Comparison of ENCODE assay signal across 8 mouse cellular contexts in the genomic region with DNA sequence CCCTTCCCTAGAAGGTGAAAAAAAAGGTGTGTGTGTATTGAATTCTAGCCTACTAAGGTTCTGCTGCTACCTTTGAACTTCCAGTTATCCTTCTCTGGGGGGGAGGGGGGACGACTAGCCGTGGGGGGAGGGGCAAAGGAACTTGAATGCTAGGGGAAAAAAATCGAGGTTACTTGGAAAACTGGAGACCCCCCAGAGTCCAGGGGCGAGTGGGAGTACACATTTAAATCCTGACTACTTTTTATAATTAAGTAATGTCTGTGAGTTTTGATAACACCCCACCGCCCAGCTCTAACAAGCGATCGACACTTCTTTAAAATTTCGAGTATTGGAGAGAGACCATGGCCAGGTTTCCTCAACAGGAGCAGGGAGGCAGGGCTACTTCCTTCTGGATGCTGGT. TPM values are rescaled to one million over a fixed set of nuclear protein-coding genes. Genes with fewer than 3 reads are reported as not detected.
DNase-seq lines count a peak whose midpoint lies in the region; ATAC-seq and TF ChIP-seq lines count a peak whose summit lies in the region.

No protein-coding gene starts in this region.

- TF ChIP-seq CTCF in hindbrain, postnatal 0 days (IDR thresholded peaks at IDR 0.05; ENCODE audit: low read depth) = no peak

- no peak for ATAC-seq in heart, embryonic 15.5 days (replicated peaks; ENCODE audit: insufficient number of reproducible peaks, insufficient read depth, low FRiP score, low read depth)
- ATAC-seq in embryonic facial prominence, embryonic 11.5 days (replicated peaks; ENCODE audit: insufficient number of reproducible peaks, low FRiP score, low TSS enrichment, low read depth) = no peak
- ATAC-seq in hindbrain, postnatal 0 days = no peak
- ATAC-seq in midbrain, embryonic 16.5 days = no peak
- no peak for ATAC-seq in megakaryocyte, adult 5-6 weeks (ENCODE audit: poor library complexity, severe bottlenecking)

- H3K9ac ChIP-seq in heart, embryonic 15.5 days = peak overlapping the region; percentile 93
- H3K9ac ChIP-seq in embryonic facial prominence, embryonic 11.5 days (replicated peaks; ENCODE audit: low read length) = peak overlapping the region; percentile 89
- H3K9ac ChIP-seq in hindbrain, postnatal 0 days (replicated peaks; ENCODE audit: low read length) = no peak overlapping the region
- no peak overlapping the region for H3K9ac ChIP-seq in midbrain, embryonic 16.5 days (ENCODE audit: low read depth, low read length)

- no peak for DNase-seq in heart, postnatal 25 days (ENCODE audit: low spot score)
- DNase-seq in embryonic facial prominence, embryonic 11.5 days (ENCODE audit: low spot score) = no peak
- no peak for DNase-seq in hindbrain, postnatal 0 days (ENCODE audit: low spot score)
- no peak for DNase-seq in gastrocnemius, postnatal 25 days
- no peak for DNase-seq in urinary bladder, adult 2 months (ENCODE audit: low spot score)

- H3K27me3 ChIP-seq in heart, embryonic 15.5 days = no peaks in the 10 kb centered on the region
- H3K27me3 ChIP-seq in embryonic facial prominence, embryonic 11.5 days (ENCODE audit: control insufficient read depth, insufficient read depth, low read length) = no peaks in the 10 kb centered on the region
- H3K27me3 ChIP-seq in hindbrain, postnatal 0 days (ENCODE audit: insufficient read depth, low read length) = peaks cover 6% of the 10 kb centered on the region; the same call in 1 of the 2 replicates
- peaks cover 15% of the 10 kb centered on the region for H3K27me3 ChIP-seq in midbrain, embryonic 16.5 days (ENCODE audit: control insufficient read depth, insufficient read depth, low read depth, low read length)

- H3K4me2 ChIP-seq in heart, embryonic 15.5 days = peak overlapping the region; percentile 84
- H3K4me2 ChIP-seq in embryonic facial prominence, embryonic 11.5 days (ENCODE audit: low read depth, low read length) = peak overlapping the region; percentile 86
- H3K4me2 ChIP-seq in hindbrain, postnatal 0 days (ENCODE audit: low read depth, low read length) = peak overlapping the region; percentile 96
- H3K4me2 ChIP-seq in midbrain, embryonic 16.5 days (ENCODE audit: low read length) = peak overlapping the region; percentile 74

- no peaks in the 10 kb centered on the region for H3K9me3 ChIP-seq in heart, embryonic 15.5 days (replicated peaks)
- no peaks in the 10 kb centered on the region for H3K9me3 ChIP-seq in embryonic facial prominence, embryonic 11.5 days (replicated peaks; ENCODE audit: control insufficient read depth, low read length)
- H3K9me3 ChIP-seq in hindbrain, postnatal 0 days (ENCODE audit: low read length) = no peaks in the 10 kb centered on the region
- no peaks in the 10 kb centered on the region for H3K9me3 ChIP-seq in midbrain, embryonic 16.5 days (replicated peaks; ENCODE audit: control insufficient read depth, low read length, poor library complexity, severe bottlenecking)

- H3K27ac ChIP-seq in heart, embryonic 15.5 days = peak overlapping the region; percentile 93
- H3K27ac ChIP-seq in embryonic facial prominence, embryonic 11.5 days (replicated peaks; ENCODE audit: low read depth, low read length) = peak overlapping the region; percentile 80; the same call in 1 of the 2 replicates
- no peak overlapping the region for H3K27ac ChIP-seq in hindbrain, postnatal 0 days
- no peak overlapping the region for H3K27ac ChIP-seq in midbrain, embryonic 16.5 days (ENCODE audit: low read length)

- peaks cover 52% of the 10 kb centered on the region for H3K4me1 ChIP-seq in heart, embryonic 15.5 days (replicated peaks)
- H3K4me1 ChIP-seq in embryonic facial prominence, embryonic 11.5 days (ENCODE audit: control insufficient read depth, insufficient read depth, low read length) = peaks cover 16% of the 10 kb centered on the region
- H3K4me1 ChIP-seq in hindbrain, postnatal 0 days (ENCODE audit: insufficient read depth, low read length) = peaks cover 4% of the 10 kb centered on the region; the same call in 1 of the 2 replicates
- peaks cover 22% of the 10 kb centered on the region for H3K4me1 ChIP-seq in midbrain, embryonic 16.5 days (ENCODE audit: control insufficient read depth, insufficient read depth, low read length)

- 7% methylated on average over 8 of the region's 8 CpGs for WGBS in heart, embryonic 15.5 days
- WGBS in embryonic facial prominence, embryonic 11.5 days = 3% methylated on average over 8 of the region's 8 CpGs
- 10% methylated on average over 8 of the region's 8 CpGs for whole genome bisulfite sequencing in hindbrain, postnatal 0 days
- 3% methylated on average over 8 of the region's 8 CpGs for WGBS in midbrain, embryonic 16.5 days

- H3K36me3 ChIP-seq in heart, embryonic 15.5 days = peaks cover 15% of the 10 kb centered on the region
- peaks cover 8% of the 10 kb centered on the region for H3K36me3 ChIP-seq in embryonic facial prominence, embryonic 11.5 days (replicated peaks; ENCODE audit: control insufficient read depth, insufficient read depth, low read depth, low read length)
- no peaks in the 10 kb centered on the region for H3K36me3 ChIP-seq in hindbrain, postnatal 0 days (ENCODE audit: insufficient read depth, low read length)
- H3K36me3 ChIP-seq in midbrain, embryonic 16.5 days (ENCODE audit: control insufficient read depth, insufficient read depth, low read length) = no peaks in the 10 kb centered on the region

- intact Hi-C loops in heart, postnatal 25 days (cut with DNase I) = loop anchor here (10.0 kb wide), 1 partner anchor 350 kb away; no protein-coding TSS in a partner anchor

- H3K4me3 ChIP-seq in heart, embryonic 15.5 days = peak overlapping the region; percentile 81
- peak overlapping the region; percentile 98 for H3K4me3 ChIP-seq in embryonic facial prominence, embryonic 11.5 days (ENCODE audit: low read depth, low read length)
- peak overlapping the region; percentile 57 for H3K4me3 ChIP-seq in hindbrain, postnatal 0 days (ENCODE audit: low read length)
- H3K4me3 ChIP-seq in midbrain, embryonic 16.5 days (ENCODE audit: low read depth, low read length) = peak overlapping the region; percentile 49

RNA-seq across cellular contexts. Expression of gene Ajuba, which starts 2.3 kb away (rescaled TPM):
- polyA plus RNA-seq in heart, embryonic 15.5 days (2015; fragmentation: Nextera tagmentation; extraction: Ambion mirVana) = 23.1 and 35.5 TPM in 2 replicates
- 1 to 10 TPM; 6.0 to 6.5 TPM for total RNA-seq in heart, postnatal 25 days (2021)
- polyA plus RNA-seq in embryonic facial prominence, embryonic 11.5 days (2014; fragmentation: Nextera tagmentation; extraction: Ambion mirVana) = 28.4 and 31.5 TPM in 2 replicates
- total RNA-seq in hindbrain, postnatal 0 days (2014; rRNA removed) = 9.8 and 11.2 TPM in 2 replicates
- polyA plus RNA-seq in hindbrain, postnatal 0 days (2015; fragmentation: Nextera tagmentation; extraction: Ambion mirVana) = 5.7 and 6.1 TPM in 2 replicates
- 4.6 and 5.5 TPM in 2 replicates for polyA plus RNA-seq in midbrain, embryonic 16.5 days (2015; fragmentation: Nextera tagmentation; extraction: Ambion mirVana)
- total RNA-seq in gastrocnemius, postnatal 25 days (2021) = 1 to 10 TPM; 2.3 to 2.6 TPM
- polyA plus RNA-seq in urinary bladder, adult 2 months (2012; rRNA removed) = 38.5 and 43.1 TPM in 2 replicates
- 0.11 and 0.54 TPM in 2 replicates for total RNA-seq in megakaryocyte, adult 5-6 weeks (2015)
- 0.57 and 0.73 TPM in 2 replicates for total RNA-seq in megakaryocyte, adult 5-6 weeks (2017)

RNA-seq across cellular contexts. Expression of gene Haus4, which starts 20.6 kb away (rescaled TPM):
- 34.0 and 39.8 TPM in 2 replicates for polyA plus RNA-seq in heart, embryonic 15.5 days (2015; fragmentation: Nextera tagmentation; extraction: Ambion mirVana)
- 1 to 10 TPM; 3.2 to 3.6 TPM for total RNA-seq in heart, postnatal 25 days (2021)
- 43.4 and 50.2 TPM in 2 replicates for polyA plus RNA-seq in embryonic facial prominence, embryonic 11.5 days (2014; fragmentation: Nextera tagmentation; extraction: Ambion mirVana)
- 19.1 and 28.9 TPM in 2 replicates for total RNA-seq in hindbrain, postnatal 0 days (2014; rRNA removed)
- polyA plus RNA-seq in hindbrain, postnatal 0 days (2015; fragmentation: Nextera tagmentation; extraction: Ambion mirVana) = 21.2 and 23.8 TPM in 2 replicates
- polyA plus RNA-seq in midbrain, embryonic 16.5 days (2015; fragmentation: Nextera tagmentation; extraction: Ambion mirVana) = 12.9 and 13.1 TPM in 2 replicates
- total RNA-seq in gastrocnemius, postnatal 25 days (2021) = 1 to 10 TPM; 2.8 to 3.8 TPM
- 14.1 and 14.2 TPM in 2 replicates for polyA plus RNA-seq in urinary bladder, adult 2 months (2012; rRNA removed)
- 43.9 and 48.7 TPM in 2 replicates for total RNA-seq in megakaryocyte, adult 5-6 weeks (2015)
- total RNA-seq in megakaryocyte, adult 5-6 weeks (2017) = 50.6 and 51.6 TPM in 2 replicates

RNA-seq across cellular contexts. Expression of gene 4931414P19Rik, which starts 30.8 kb away (rescaled TPM):
- polyA plus RNA-seq in heart, embryonic 15.5 days (2015; fragmentation: Nextera tagmentation; extraction: Ambion mirVana) = 4.8 and 5.0 TPM in 2 replicates
- total RNA-seq in heart, postnatal 25 days (2021) = 1 to 10 TPM; 3.7 to 4.0 TPM
- polyA plus RNA-seq in embryonic facial prominence, embryonic 11.5 days (2014; fragmentation: Nextera tagmentation; extraction: Ambion mirVana) = 5.1 and 7.7 TPM in 2 replicates
- total RNA-seq in hindbrain, postnatal 0 days (2014; rRNA removed) = 4.8 and 6.8 TPM in 2 replicates
- 2.5 and 3.9 TPM in 2 replicates for polyA plus RNA-seq in hindbrain, postnatal 0 days (2015; fragmentation: Nextera tagmentation; extraction: Ambion mirVana)
- 5.2 and 5.6 TPM in 2 replicates for polyA plus RNA-seq in midbrain, embryonic 16.5 days (2015; fragmentation: Nextera tagmentation; extraction: Ambion mirVana)
- 1 to 10 TPM; 2.9 to 3.4 TPM for total RNA-seq in gastrocnemius, postnatal 25 days (2021)
- polyA plus RNA-seq in urinary bladder, adult 2 months (2012; rRNA removed) = 9.0 and 9.4 TPM in 2 replicates
- total RNA-seq in megakaryocyte, adult 5-6 weeks (2015) = 4.3 and 4.8 TPM in 2 replicates
- total RNA-seq in megakaryocyte, adult 5-6 weeks (2017) = 4.1 and 4.9 TPM in 2 replicates

RNA-seq across cellular contexts. Expression of gene Psmb5, which starts 42.8 kb away (rescaled TPM):
- 294 and 335 TPM in 2 replicates for polyA plus RNA-seq in heart, embryonic 15.5 days (2015; fragmentation: Nextera tagmentation; extraction: Ambion mirVana)
- total RNA-seq in heart, postnatal 25 days (2021) = 100 to 1,000 TPM; 195 to 201 TPM
- polyA plus RNA-seq in embryonic facial prominence, embryonic 11.5 days (2014; fragmentation: Nextera tagmentation; extraction: Ambion mirVana) = 404 and 462 TPM in 2 replicates
- 181 and 204 TPM in 2 replicates for total RNA-seq in hindbrain, postnatal 0 days (2014; rRNA removed)
- 411 and 417 TPM in 2 replicates for polyA plus RNA-seq in hindbrain, postnatal 0 days (2015; fragmentation: Nextera tagmentation; extraction: Ambion mirVana)
- 412 and 432 TPM in 2 replicates for polyA plus RNA-seq in midbrain, embryonic 16.5 days (2015; fragmentation: Nextera tagmentation; extraction: Ambion mirVana)
- total RNA-seq in gastrocnemius, postnatal 25 days (2021) = 100 to 1,000 TPM; 175 to 184 TPM
- 146 and 179 TPM in 2 replicates for polyA plus RNA-seq in urinary bladder, adult 2 months (2012; rRNA removed)
- 133 and 145 TPM in 2 replicates for total RNA-seq in megakaryocyte, adult 5-6 weeks (2015)
- 41.4 and 51.1 TPM in 2 replicates for total RNA-seq in megakaryocyte, adult 5-6 weeks (2017)

RNA-seq across cellular contexts. Expression of gene Psmb11, which starts 46.2 kb away (rescaled TPM):
- 1.7 and 17.6 TPM in 2 replicates for polyA plus RNA-seq in heart, embryonic 15.5 days (2015; fragmentation: Nextera tagmentation; extraction: Ambion mirVana)
- total RNA-seq in heart, postnatal 25 days (2021) = not detected
- not detected in 2 replicates for polyA plus RNA-seq in embryonic facial prominence, embryonic 11.5 days (2014; fragmentation: Nextera tagmentation; extraction: Ambion mirVana)
- 0.05 TPM in 1 of 2 replicates, not detected in the other for total RNA-seq in hindbrain, postnatal 0 days (2014; rRNA removed)
- polyA plus RNA-seq in hindbrain, postnatal 0 days (2015; fragmentation: Nextera tagmentation; extraction: Ambion mirVana) = 0.16 and 0.21 TPM in 2 replicates
- 0.06 TPM in 1 of 2 replicates, not detected in the other for polyA plus RNA-seq in midbrain, embryonic 16.5 days (2015; fragmentation: Nextera tagmentation; extraction: Ambion mirVana)
- total RNA-seq in gastrocnemius, postnatal 25 days (2021) = not detected
- polyA plus RNA-seq in urinary bladder, adult 2 months (2012; rRNA removed) = not detected in 2 replicates
- total RNA-seq in megakaryocyte, adult 5-6 weeks (2015) = not detected in 2 replicates
- not detected in 2 replicates for total RNA-seq in megakaryocyte, adult 5-6 weeks (2017)

Comparison
In these comparisons a context has a peak if more than half of its experiments do, and no peak if none do; other contexts are left out.
1. H3K27ac ChIP-seq: peak in heart, embryonic 15.5 days (single experiment) and embryonic facial prominence, embryonic 11.5 days (single experiment); none in hindbrain, postnatal 0 days (single experiment) and midbrain, embryonic 16.5 days (single experiment).
2. H3K9ac ChIP-seq: peak in heart, embryonic 15.5 days (single experiment) and embryonic facial prominence, embryonic 11.5 days (single experiment); none in hindbrain, postnatal 0 days (single experiment) and midbrain, embryonic 16.5 days (single experiment).
3. Peak in every context shown above with its lines, with median percentiles within 50 percentile points of each other: H3K4me2 ChIP-seq and H3K4me3 ChIP-seq.